Mouse (Mus musculus) midbrain, embryonic 11.5 days (tissue): ENCODE measurements at regions not wholly inside any gene's neighbourhood (a gene's known extent, or its start where the extent isn't known, plus 50 kb on each side); places are given as distances from the start of the nearest gene placed in this dataset.

ENCODE experiments used
- ATAC-seq: fragments of 200-750 bp; cut with Nextera tagmentation; 2 replicates; pipeline ENCODE4 v1.8.0; 2017; ENCODE audit warnings: moderate TSS enrichment, moderate library complexity; ENCODE audit not compliant: low FRiP score
- DNase-seq: peaks from one replicate; pipeline ENCODE4 v3.0.0; 2015; ENCODE audit warnings: low spot score; ENCODE audit errors: missing footprints
- H3K27ac ChIP-seq: fragments of 300-500 bp; sonication (generic); 2 replicates; pipeline ENCODE4 v1.5.1; 2014; ENCODE audit warnings: low read depth, low read length
- H3K27me3 ChIP-seq: fragments of 300-500 bp; sonication (generic); 2 replicates; pipeline ENCODE4 v1.6.1; 2014; ENCODE audit warnings: mild to moderate bottlenecking, low read length, moderate library complexity, mixed read lengths; ENCODE audit not compliant: control insufficient read depth, insufficient read depth
- H3K36me3 ChIP-seq: fragments of 300-500 bp; sonication (generic); 2 replicates; pipeline ENCODE4 v1.6.1; 2014; ENCODE audit warnings: mild to moderate bottlenecking, low read length, moderate library complexity, mixed read lengths; ENCODE audit not compliant: control insufficient read depth, insufficient read depth
- H3K4me1 ChIP-seq: fragments of 300-500 bp; sonication (generic); 2 replicates; pipeline ENCODE4 v1.6.1; 2014; ENCODE audit warnings: low read length; ENCODE audit not compliant: control insufficient read depth, insufficient read depth
- H3K4me2 ChIP-seq: fragments of 300-500 bp; sonication (generic); 2 replicates; pipeline ENCODE4 v1.6.1; 2014; ENCODE audit warnings: mild to moderate bottlenecking, moderate library complexity
- H3K4me3 ChIP-seq: fragments of 300-500 bp; sonication (generic); 2 replicates; pipeline ENCODE4 v1.5.1; 2014; ENCODE audit warnings: low read depth, low read length
- H3K9ac ChIP-seq: fragments of 300-500 bp; sonication (generic); 2 replicates; pipeline ENCODE4 v1.6.1; 2014; ENCODE audit warnings: low read length
- H3K9me3 ChIP-seq: fragments of 300-500 bp; sonication (generic); 2 replicates; pipeline ENCODE4 v1.6.1; 2016; ENCODE audit warnings: low read length; ENCODE audit not compliant: control insufficient read depth
- WGBS: fragments of 180-500 bp; shearing (Covaris S2); extraction: QIAGEN DNeasy Blood & Tissue Kit; methylation state at CpG from one replicate; pipeline ENCODE4 v1.1.7; 2014; 5-methylcytosine and 5-hydroxymethylcytosine counted together

DNA sequence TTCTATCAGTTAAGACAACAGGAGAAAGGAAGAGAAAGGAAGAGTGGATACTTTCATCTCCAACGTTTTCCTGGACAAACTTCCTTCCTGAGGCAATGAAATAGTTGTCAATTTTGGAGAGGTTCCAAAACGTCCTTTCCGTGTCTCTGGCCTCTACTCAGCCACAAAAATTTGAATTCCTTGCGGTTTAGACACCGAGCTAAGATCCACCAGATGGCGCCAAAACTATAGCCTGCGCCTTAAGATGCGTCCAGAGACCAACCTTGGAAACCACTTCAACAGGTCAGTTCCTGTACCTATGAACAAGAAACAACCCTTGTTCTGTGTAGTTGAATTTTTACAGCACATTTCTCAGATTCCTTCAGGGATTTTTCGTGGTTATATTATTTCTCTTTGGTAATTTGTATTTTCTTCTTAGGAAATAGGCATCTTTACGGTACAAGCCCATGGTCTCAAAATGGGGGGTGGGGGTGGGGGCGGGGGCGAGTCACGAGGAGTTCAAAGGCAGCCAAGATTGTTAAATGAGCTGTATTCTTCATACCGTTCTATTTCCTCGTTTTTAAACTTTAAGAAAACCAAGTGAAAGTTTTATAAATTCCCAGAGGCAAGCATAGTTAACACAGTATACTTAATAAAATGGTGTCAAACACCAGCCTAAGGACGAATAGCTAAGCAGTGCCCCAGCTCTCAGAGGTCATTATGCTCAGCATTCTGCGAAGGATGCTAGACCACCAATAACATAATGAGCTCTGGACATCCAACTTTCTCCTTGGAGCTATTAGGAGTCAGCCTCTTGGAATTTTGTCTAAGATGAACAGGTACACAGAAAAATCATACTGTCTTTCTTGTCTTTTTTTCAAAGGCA lies 96.2 kb upstream of the Cacna2d1 start:
- DNase-seq (peak; percentile 94), ATAC-seq (peak; percentile 78; the same call in 1 of the 2 replicates)
- Histone ChIP-seq H3K9ac (no peak overlapping the region), H3K9me3 (no peaks in the 10 kb centered on the region), H3K4me1 (no peaks in the 10 kb centered on the region), H3K27me3 (no peaks in the 10 kb centered on the region), H3K27ac (no peak overlapping the region), H3K36me3 (no peaks in the 10 kb centered on the region), H3K4me3 (no peak overlapping the region), H3K4me2 (no peak overlapping the region)
- 38% methylated on average over 17 of the region's 17 CpGs for WGBS

DNA sequence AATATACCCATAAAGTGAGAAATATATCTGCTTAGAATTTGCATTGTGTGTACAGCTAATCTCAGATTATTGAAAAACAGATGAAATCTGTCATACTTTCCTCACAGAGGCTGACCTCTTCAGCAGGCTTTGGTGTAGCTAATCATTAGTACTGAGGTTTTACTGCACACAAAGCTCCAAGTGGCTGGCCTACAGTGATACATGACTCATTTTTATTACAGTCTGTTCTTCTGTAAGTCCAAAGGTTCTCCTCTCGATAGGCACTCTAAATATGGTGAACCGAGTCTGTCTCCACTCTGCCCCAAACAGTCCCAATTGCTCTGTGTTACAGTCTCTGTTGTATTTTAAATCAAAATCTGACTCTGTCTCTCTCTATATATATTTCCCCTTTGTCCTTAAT lies 87.7 kb upstream of the Cacna2d1 start:
- Histone ChIP-seq H3K4me3 (no peak overlapping the region), H3K9ac (no peak overlapping the region), H3K36me3 (no peaks in the 10 kb centered on the region), H3K27me3 (no peaks in the 10 kb centered on the region), H3K4me2 (no peak overlapping the region), H3K9me3 (no peaks in the 10 kb centered on the region), H3K27ac (no peak overlapping the region), H3K4me1 (no peaks in the 10 kb centered on the region)
- no peak for DNase-seq
- no peak for ATAC-seq
- WGBS: 94% methylated on average over 2 of the region's 2 CpGs

DNA sequence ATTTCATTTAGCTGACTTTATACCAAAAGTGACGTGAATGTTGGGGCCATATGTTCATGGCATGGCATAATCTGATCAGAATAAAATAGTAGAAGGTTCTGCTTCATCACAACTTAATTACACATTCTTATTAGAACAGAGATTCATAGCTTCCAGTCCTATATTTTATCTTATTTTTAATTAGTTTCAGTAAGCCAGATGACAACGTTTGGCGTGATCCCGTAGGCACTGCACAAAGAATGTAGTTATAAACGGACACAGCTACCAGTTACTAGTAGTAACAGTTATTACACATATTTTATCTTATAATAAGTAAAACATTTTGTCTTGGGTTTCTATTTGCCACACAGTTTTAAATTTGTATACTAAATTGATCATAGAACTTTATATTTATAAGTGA lies 85.0 kb upstream of the Cacna2d1 start:
- Histone ChIP-seq H3K9me3 (no peaks in the 10 kb centered on the region), H3K36me3 (no peaks in the 10 kb centered on the region), H3K27me3 (no peaks in the 10 kb centered on the region), H3K4me2 (no peak overlapping the region), H3K4me1 (no peaks in the 10 kb centered on the region), H3K4me3 (no peak overlapping the region), H3K27ac (no peak overlapping the region), H3K9ac (no peak overlapping the region)
- no peak for DNase-seq
- WGBS: 92% methylated on average over 5 of the region's 5 CpGs
- ATAC-seq: no peak

DNA sequence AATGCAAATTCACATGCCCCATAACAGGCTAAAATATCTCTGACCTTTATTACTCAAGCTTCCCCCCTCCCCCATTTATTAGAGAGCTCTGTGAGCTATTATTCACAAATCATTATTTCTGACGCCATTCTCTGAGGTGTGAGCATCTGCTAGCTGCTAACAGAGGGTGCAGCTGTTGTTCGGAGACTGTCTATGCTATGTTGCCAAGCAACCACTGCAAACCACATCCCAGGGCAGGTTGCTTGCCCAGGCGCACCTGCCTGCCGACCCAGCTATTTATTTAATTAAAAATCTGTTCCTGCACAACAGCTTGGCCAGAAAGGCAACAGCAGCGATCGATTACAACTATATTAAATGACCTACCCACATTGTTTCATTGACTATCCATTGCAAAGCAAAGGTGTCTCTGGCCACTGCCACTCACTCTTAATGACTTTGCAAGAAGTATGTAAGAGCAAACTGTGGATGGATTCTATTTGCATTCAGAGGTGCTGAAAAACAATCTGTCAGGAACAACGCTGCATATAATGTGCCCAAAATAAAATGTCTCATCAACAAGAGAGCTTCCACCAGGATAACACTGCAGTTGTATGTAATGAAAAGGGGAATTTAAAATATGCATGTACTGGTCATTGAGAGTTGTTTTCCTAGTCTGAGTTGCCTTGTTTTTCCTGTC lies 84.2 kb upstream of the Cacna2d1 start:
- Histone ChIP-seq H3K36me3 (no peaks in the 10 kb centered on the region), H3K9me3 (no peaks in the 10 kb centered on the region), H3K4me2 (no peak overlapping the region), H3K27me3 (no peaks in the 10 kb centered on the region), H3K4me1 (no peaks in the 10 kb centered on the region), H3K4me3 (no peak overlapping the region), H3K9ac (no peak overlapping the region), H3K27ac (peak overlapping the region; percentile 14)
- WGBS: 55% methylated on average over 7 of the region's 7 CpGs
- DNase-seq: no peak
- ATAC-seq: peak; percentile 94

DNA sequence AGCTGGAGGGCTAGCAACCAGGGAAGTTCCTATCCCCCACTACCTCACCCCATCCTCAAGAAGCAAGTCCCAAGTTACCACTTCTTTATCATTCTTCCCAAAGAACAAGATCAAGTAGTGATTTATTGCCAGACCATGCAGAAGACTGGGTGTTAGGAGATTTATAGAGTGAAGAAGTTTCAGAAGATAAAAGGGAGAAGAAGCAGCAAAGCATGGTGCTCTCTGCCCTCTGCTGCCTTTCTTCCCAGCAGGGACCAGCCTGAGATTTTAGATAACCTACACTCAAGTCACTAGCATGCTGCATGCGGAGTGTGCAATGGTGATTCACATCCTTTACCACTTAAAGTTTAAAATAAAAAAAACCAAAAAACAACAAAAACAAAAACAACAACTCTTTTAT lies 79.7 kb upstream of the Cacna2d1 start:
- 79% methylated on average over 1 of the region's 1 CpGs for WGBS
- no peaks in the 10 kb centered on the region for H3K9me3 ChIP-seq
- no peak overlapping the region for H3K27ac ChIP-seq
- H3K4me3 ChIP-seq: no peak overlapping the region
- H3K36me3 ChIP-seq: no peaks in the 10 kb centered on the region
- ATAC-seq (no peak), DNase-seq (no peak)
- H3K9ac ChIP-seq: no peak overlapping the region
- no peaks in the 10 kb centered on the region for H3K27me3 ChIP-seq
- no peaks in the 10 kb centered on the region for H3K4me1 ChIP-seq
- no peak overlapping the region for H3K4me2 ChIP-seq

DNA sequence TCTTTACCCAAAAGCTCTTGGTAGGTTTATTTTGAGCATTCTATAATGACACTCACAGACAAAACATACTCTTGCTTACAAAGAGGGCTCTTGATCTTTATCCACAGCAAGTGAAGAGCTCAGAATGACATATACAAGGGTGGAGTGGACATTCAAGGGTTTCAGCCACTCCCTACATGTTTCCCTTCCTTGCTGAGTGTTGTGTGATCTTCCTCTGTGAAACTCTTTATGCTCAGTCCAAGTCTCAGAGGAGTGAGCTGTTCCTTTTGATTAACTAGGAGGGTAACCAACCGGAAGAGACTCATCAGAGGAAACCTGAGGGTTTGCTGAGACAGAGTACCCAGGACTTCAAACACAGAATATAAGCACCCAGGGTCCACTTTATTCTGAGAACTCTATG lies 77.5 kb upstream of the Cacna2d1 start:
- H3K4me3 ChIP-seq: no peak overlapping the region
- H3K4me2 ChIP-seq: no peak overlapping the region
- 50% methylated on average over 1 of the region's 1 CpGs for WGBS
- DNase-seq: no peak
- H3K4me1 ChIP-seq: no peaks in the 10 kb centered on the region
- ATAC-seq: no peak
- no peaks in the 10 kb centered on the region for H3K27me3 ChIP-seq
- no peaks in the 10 kb centered on the region for H3K9me3 ChIP-seq
- H3K27ac ChIP-seq: no peak overlapping the region
- H3K9ac ChIP-seq: no peak overlapping the region
- H3K36me3 ChIP-seq: no peaks in the 10 kb centered on the region

DNA sequence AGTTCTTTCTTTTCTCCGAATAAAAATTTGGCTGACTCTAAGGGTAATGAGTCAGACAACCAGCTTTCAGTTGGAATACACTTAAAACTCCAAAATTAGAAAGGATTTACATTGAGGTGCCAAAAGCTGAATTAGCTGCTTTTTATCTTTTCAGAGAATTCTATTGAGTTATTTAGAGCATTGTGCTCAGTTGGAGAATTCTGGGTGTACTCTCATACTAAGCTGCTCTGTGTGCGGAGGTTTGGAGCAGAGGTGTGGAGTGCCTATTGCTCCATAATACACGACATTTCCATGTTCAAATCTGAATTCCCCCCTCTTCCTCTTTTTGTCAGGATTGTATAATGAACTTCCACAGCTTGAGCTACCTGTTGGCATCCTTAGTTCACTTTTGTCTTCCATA lies 60.4 kb upstream of the Cacna2d1 start:
- no peak overlapping the region for H3K27ac ChIP-seq
- no peaks in the 10 kb centered on the region for H3K4me1 ChIP-seq
- H3K27me3 ChIP-seq: no peaks in the 10 kb centered on the region; the same call in 1 of the 2 replicates
- no peak overlapping the region for H3K4me2 ChIP-seq
- H3K36me3 ChIP-seq: no peaks in the 10 kb centered on the region
- DNase-seq (no peak), ATAC-seq (no peak)
- H3K9me3 ChIP-seq: no peaks in the 10 kb centered on the region
- 73% methylated on average over 3 of the region's 3 CpGs for WGBS
- no peak overlapping the region for H3K4me3 ChIP-seq
- H3K9ac ChIP-seq: no peak overlapping the region

DNA sequence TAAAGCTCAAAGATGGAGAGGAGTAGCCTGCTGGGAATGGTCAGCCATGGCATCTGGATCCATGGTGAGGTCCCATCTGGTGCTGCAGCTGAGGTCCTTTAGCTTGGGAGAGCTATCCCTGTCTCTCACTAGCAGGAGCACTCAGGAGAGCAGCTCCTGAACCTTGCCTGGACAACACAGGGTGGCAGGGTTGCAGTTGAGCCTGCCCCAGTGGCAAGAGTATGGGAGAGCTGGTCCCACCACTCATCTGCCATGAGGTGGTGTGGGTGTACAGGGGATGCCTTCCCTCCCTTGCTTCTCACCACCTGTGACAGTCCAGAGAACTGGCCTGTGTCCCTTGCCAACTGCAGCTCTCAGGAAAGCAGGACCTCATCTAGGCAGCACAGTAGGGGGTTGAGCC lies 51.5 kb upstream of the Cacna2d1 start:
- no peaks in the 10 kb centered on the region for H3K27me3 ChIP-seq
- H3K9me3 ChIP-seq: no peaks in the 10 kb centered on the region
- no peak for ATAC-seq
- peak; percentile 17 for DNase-seq
- H3K9ac ChIP-seq: no peak overlapping the region
- H3K27ac ChIP-seq: no peak overlapping the region
- no peak overlapping the region for H3K4me3 ChIP-seq
- no peaks in the 10 kb centered on the region for H3K36me3 ChIP-seq
- H3K4me2 ChIP-seq: no peak overlapping the region
- H3K4me1 ChIP-seq: no peaks in the 10 kb centered on the region
